Mouse (Mus musculus): Measurements from ENCODE around the gene Tmem14a. TPM values are rescaled to one million over a fixed set of nuclear protein-coding genes. Genes with fewer than 3 reads are reported as not detected.

The Tmem14a gene
- polyA plus RNA-seq, 1 experiment: 11.3 TPM

GRCm38 (mm10) chr1:21239911-21240898 is 21.8 kb downstream of the Tmem14a start, which contains the start of gene Gsta3:
Gsta3 (plus strand) TSS chr1:21240589.
- TF ChIP-seq POLR2A (IDR thresholded peaks at IDR 0.05; ENCODE audit: borderline replicate concordance, extremely low read depth, insufficient read depth, insufficient read length, poor library complexity, severe bottlenecking): no peak
- TF ChIP-seq CTCF (IDR thresholded peaks at IDR 0.05; ENCODE audit: borderline replicate concordance, extremely low read depth, insufficient read depth, insufficient read length): no peak
- DNase-seq (ENCODE audit: low read depth): no peak

- no peak for DNase-seq (ENCODE audit: low read depth)
- TF ChIP-seq POLR2A (IDR thresholded peaks at IDR 0.05; ENCODE audit: borderline replicate concordance, extremely low read depth, insufficient read depth, insufficient read length, poor library complexity, severe bottlenecking) (no peak), CTCF (IDR thresholded peaks at IDR 0.05; ENCODE audit: borderline replicate concordance, extremely low read depth, insufficient read depth, insufficient read length) (no peak)
Measured at GRCm38 (mm10) chr1:21241096-21241495, 22.7 kb downstream of the Tmem14a start.

- TF ChIP-seq CTCF (IDR thresholded peaks at IDR 0.05; ENCODE audit: borderline replicate concordance, extremely low read depth, insufficient read depth, insufficient read length): no peak
- no peak for TF ChIP-seq POLR2A (IDR thresholded peaks at IDR 0.05; ENCODE audit: borderline replicate concordance, extremely low read depth, insufficient read depth, insufficient read length, poor library complexity, severe bottlenecking)
- DNase-seq (ENCODE audit: low read depth): no peak
Measured at GRCm38 (mm10) chr1:21244290-21244960, 26.1 kb downstream of the Tmem14a start.

GRCm38 (mm10) chr1:21246136-21246535 is 27.8 kb downstream of the Tmem14a start:
- TF ChIP-seq CTCF (IDR thresholded peaks at IDR 0.05; ENCODE audit: borderline replicate concordance, extremely low read depth, insufficient read depth, insufficient read length): no peak
- TF ChIP-seq POLR2A (IDR thresholded peaks at IDR 0.05; ENCODE audit: borderline replicate concordance, extremely low read depth, insufficient read depth, insufficient read length, poor library complexity, severe bottlenecking): no peak
- DNase-seq (ENCODE audit: low read depth): no peak

GRCm38 (mm10) chr1:21247896-21248295 is 29.5 kb downstream of the Tmem14a start:
- TF ChIP-seq CTCF (IDR thresholded peaks at IDR 0.05; ENCODE audit: borderline replicate concordance, extremely low read depth, insufficient read depth, insufficient read length): no peak
- no peak for TF ChIP-seq POLR2A (IDR thresholded peaks at IDR 0.05; ENCODE audit: borderline replicate concordance, extremely low read depth, insufficient read depth, insufficient read length, poor library complexity, severe bottlenecking)
- no peak for DNase-seq (ENCODE audit: low read depth)

- DNase-seq (ENCODE audit: low read depth): no peak
- TF ChIP-seq CTCF (IDR thresholded peaks at IDR 0.05; ENCODE audit: borderline replicate concordance, extremely low read depth, insufficient read depth, insufficient read length) (no peak), POLR2A (IDR thresholded peaks at IDR 0.05; ENCODE audit: borderline replicate concordance, extremely low read depth, insufficient read depth, insufficient read length, poor library complexity, severe bottlenecking) (no peak)
Measured at GRCm38 (mm10) chr1:21248560-21249390, 30.4 kb downstream of the Tmem14a start.

GRCm38 (mm10) chr1:21251661-21252060 is 33.3 kb downstream of the Tmem14a start:
- TF ChIP-seq CTCF (IDR thresholded peaks at IDR 0.05; ENCODE audit: borderline replicate concordance, extremely low read depth, insufficient read depth, insufficient read length) (no peak), POLR2A (IDR thresholded peaks at IDR 0.05; ENCODE audit: borderline replicate concordance, extremely low read depth, insufficient read depth, insufficient read length, poor library complexity, severe bottlenecking) (no peak)
- DNase-seq (ENCODE audit: low read depth): no peak

GRCm38 (mm10) chr1:21252566-21253302 is 34.4 kb downstream of the Tmem14a start:
- no peak for DNase-seq (ENCODE audit: low read depth)
- no peak for TF ChIP-seq CTCF (IDR thresholded peaks at IDR 0.05; ENCODE audit: borderline replicate concordance, extremely low read depth, insufficient read depth, insufficient read length)
- no peak for TF ChIP-seq POLR2A (IDR thresholded peaks at IDR 0.05; ENCODE audit: borderline replicate concordance, extremely low read depth, insufficient read depth, insufficient read length, poor library complexity, severe bottlenecking)

GRCm38 (mm10) chr1:21253303-21253650 is 34.9 kb downstream of the Tmem14a start:
- no peak for TF ChIP-seq POLR2A (IDR thresholded peaks at IDR 0.05; ENCODE audit: borderline replicate concordance, extremely low read depth, insufficient read depth, insufficient read length, poor library complexity, severe bottlenecking)
- TF ChIP-seq CTCF (IDR thresholded peaks at IDR 0.05; ENCODE audit: borderline replicate concordance, extremely low read depth, insufficient read depth, insufficient read length): no peak
- DNase-seq (ENCODE audit: low read depth): no peak

GRCm38 (mm10) chr1:21253856-21254255 is 35.5 kb downstream of the Tmem14a start:
- DNase-seq (ENCODE audit: low read depth): no peak
- no peak for TF ChIP-seq CTCF (IDR thresholded peaks at IDR 0.05; ENCODE audit: borderline replicate concordance, extremely low read depth, insufficient read depth, insufficient read length)
- TF ChIP-seq POLR2A (IDR thresholded peaks at IDR 0.05; ENCODE audit: borderline replicate concordance, extremely low read depth, insufficient read depth, insufficient read length, poor library complexity, severe bottlenecking): no peak

All from brain, embryonic 14.5 days (tissue).